Mouse (Mus musculus) adrenal gland (tissue): ENCODE data around the gene Gm3383.
"Not testable (repeated sequence)": the region's sequence is repeated elsewhere in the genome, so short reads cannot be mapped to it uniquely, and the experiment has no call there.

Experiments
- intact Hi-C: fragments of 180-260 bp; cut with DNase I; formaldehyde crosslinking; loops from one replicate; pipeline ENCODE4 v1.15.1; 2025
- long read RNA-seq, 2 experiments: library from polyadenylated mRNA; unstranded; transcript quantifications; one replicate each; pipeline ENCODE4 v2.0.0; 2020; ENCODE audit warnings: borderline replicate concordance in 1 of 2; ENCODE audit not compliant: insufficient replicate concordance in 1 of 2

The Gm3383 gene
- long read RNA-seq, experiment 1 = 0 reads
- long read RNA-seq, experiment 2 = 0 reads

DNA sequence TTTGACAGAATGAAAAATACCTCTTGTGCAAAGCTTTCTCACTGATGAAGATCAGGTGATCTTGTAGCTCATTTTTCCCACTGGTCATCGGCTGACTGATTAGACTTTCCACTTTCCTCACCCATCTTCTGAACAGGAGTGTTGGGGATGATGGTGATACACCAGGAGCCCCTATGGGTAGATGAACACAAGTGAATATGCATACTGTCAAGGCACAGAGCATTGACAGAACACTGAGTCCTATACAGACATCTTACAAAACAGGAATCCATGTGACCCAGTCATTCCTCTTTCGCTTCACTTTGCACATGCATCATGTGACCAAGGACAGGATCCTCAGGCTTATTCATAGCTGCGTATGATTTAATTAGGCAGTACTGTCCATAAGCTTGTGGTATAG is at the start of gene Gm3383:
Gm3383 (minus strand) TSS at position 101 of the 400 bp plus-strand sequence.
- intact Hi-C loops = not testable (repeated sequence)

DNA sequence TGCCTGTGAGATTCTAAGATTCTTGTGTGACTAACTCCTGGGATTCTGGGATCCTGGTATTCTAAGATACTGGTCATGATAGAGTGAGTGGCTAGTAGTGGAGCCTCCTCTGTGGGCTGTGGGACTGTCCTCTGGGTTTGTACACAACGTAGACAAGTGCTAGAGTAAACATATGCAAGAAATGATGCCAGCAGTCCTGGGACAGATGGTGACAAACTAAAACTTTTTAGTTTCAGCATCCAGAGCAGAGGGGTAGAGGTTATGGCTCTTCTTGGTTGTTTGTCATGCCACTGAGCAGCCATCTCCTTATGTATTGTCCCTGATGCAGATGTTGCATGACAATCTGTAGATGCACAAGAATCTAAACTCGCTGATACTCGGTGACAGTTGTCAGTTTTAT is 48.1 kb upstream of the Gm3383 start:
- intact Hi-C loops = not testable (repeated sequence)

DNA sequence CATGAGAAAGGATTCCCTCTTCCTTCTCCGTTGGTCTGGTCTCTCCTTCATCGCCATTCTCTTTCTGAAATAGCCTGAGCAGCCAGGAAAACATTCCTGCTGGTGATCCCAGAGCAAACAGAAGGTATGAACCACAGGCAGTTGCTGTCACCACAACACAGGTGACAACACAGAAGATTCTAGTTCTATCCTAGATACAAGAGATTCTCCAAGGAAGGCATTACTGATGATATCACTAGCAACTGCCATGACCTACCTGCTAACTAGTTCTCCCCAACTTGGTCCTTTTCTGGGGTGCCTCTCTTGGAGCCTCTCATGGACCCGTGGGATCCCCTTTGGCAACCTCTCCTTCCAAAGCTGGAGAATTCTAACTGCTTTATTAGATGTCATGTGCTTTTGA is 22.4 kb upstream of the Gm3383 start, which contains the start of gene Gm3424:
Gm3424 (minus strand) TSS at position 101 of the 400 bp plus-strand sequence.
- intact Hi-C loops = not testable (repeated sequence)

DNA sequence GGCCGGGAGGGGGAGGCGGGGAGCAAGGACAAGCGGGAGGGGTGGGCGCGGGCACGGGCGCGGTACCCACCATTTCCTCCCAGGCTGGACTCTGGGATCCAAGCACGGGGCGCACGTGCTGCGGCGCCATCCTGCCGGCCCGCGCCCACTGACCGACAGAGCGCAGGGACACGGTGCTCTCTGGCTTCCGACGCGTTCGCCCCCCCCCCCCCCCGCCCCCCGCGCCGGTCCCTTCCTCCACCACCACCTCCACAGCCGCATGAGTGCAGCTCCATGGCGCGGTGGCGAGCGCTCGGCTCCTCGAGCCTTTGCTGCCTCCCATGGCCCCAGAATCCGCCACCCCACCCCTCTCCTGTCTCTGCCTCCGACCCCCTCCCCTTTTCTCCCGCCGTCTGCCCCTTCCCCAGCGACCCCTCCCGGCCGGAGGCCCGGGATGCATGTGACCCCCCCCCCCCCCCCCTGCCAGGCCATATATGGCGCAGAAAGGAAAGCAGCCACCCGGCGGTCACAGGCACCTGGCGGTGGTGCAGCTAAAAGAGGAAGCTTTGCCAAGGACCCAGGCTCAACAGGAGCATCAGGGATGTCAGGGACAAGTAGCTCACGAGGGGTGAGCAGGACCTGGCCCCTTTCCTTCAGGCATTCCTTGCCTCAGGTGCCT is 5.0 kb upstream of the Gm3383 start:
- intact Hi-C loops = not testable (repeated sequence)

DNA sequence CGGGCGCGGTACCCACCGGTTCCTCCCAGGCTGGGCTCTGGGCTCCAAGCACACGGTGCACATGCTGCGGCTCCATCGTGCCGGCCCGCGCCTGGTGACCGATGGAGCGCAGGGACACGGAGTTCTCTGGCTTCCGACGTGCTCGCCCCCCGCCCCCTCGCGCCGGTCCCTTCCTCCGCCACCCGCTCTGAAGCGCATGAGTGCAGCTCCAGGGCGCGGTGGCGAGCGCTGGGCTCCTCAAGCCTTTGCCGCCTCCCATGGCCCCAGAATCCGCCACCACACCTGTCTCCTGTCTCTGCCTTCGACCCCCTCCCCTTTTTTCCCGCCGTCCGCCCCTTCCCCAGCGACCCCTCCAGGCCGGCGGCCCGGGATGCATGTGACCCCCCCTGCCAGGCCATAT is 66.3 kb downstream of the Gm3383 start, which contains the start of gene Gm3373:
Gm3373 (minus strand) TSS at position 101 of the 400 bp plus-strand sequence.
- intact Hi-C loops = not testable (repeated sequence)

DNA sequence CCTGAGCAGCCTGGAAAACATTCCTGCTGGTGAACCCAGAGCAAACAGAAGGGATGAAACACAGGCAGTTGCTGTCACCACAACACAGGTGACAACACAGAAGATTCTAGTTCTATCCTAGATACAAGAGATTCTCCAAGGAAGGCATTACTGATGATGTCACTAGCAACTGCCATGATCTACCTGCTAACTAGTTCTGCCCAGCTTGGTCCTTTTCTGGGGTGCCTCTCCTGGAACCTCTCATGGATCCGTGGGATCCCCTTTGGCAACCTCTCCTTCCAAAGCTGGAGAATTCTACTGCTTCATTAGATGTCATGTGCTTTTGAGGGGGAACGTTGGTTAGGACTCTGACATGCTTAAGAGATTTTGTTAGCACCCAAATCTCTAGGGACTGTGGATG is 120.4 kb downstream of the Gm3383 start, which contains the start of gene Gm9603:
Gm9603 (minus strand) TSS at position 101 of the 400 bp plus-strand sequence.
- intact Hi-C loops = not testable (repeated sequence)

DNA sequence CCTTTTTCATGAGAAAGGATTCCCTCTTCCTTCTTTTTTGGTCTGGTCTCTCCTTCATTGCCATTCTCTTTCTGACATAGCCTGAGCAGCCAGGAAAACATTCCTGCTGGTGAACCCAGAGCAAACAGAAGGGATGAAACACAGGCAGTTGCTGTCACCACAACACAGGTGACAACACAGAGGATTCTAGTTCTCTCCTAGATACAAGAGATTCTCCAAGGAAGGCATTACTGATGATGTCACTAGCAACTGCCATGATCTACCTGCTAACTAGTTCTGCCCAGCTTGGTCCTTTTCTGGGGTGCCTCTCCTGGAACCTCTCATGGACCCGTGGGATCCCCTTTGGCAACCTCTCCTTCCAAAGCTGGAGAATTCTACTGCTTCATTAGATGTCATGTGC is 174.9 kb downstream of the Gm3383 start, which contains the start of gene Gm8265:
Gm8265 (minus strand) TSS at position 101 of the 400 bp plus-strand sequence.
- intact Hi-C loops = not testable (repeated sequence)
